Mouse (Mus musculus) hindlimb bud, embryonic 11.5 days (tissue): Measurements from ENCODE around the gene Mapt.

Experiments used
- DNase-seq: peaks from one replicate; pipeline ENCODE4 v3.0.0-alpha.2; 2012; ENCODE audit warnings: low read depth, low spot score; ENCODE audit errors: extremely low spot score

Gene Mapt

DNA sequence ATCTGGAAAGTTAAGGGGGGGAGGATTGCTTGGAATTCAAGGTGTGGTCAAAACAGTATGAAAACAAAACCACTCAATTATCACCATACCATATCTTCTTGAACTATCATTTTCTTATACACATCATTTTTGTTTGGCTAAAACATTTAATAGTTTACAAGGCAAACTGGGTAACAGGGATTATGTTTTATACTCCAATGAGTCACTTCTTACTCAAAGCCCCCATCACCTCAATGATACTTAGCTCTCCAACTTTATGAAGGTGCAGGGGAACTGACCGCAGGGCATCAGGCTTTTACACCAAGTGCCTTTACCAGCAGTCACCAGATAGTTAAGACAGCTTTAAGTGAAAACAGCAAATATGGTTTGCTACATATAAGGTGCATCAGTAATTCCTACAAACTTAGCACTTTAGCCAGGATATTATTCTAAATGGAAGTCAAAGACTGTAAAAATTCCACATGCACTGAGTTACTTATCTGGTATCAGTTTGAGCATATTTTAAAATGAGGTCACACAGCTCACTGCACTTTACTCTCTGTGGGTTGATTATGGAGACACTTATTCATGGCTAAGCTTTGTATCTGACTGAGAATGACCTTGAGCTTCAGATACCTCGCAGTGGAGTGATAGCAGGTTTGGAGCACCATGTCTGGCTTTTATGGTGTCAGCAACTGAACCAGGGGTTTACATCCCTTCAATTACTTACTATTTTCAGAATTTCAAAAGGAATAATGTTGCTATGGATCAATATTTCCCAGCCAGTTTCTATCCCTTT, 132.8 kb downstream of the Mapt start:
- no peak for DNase-seq

DNA sequence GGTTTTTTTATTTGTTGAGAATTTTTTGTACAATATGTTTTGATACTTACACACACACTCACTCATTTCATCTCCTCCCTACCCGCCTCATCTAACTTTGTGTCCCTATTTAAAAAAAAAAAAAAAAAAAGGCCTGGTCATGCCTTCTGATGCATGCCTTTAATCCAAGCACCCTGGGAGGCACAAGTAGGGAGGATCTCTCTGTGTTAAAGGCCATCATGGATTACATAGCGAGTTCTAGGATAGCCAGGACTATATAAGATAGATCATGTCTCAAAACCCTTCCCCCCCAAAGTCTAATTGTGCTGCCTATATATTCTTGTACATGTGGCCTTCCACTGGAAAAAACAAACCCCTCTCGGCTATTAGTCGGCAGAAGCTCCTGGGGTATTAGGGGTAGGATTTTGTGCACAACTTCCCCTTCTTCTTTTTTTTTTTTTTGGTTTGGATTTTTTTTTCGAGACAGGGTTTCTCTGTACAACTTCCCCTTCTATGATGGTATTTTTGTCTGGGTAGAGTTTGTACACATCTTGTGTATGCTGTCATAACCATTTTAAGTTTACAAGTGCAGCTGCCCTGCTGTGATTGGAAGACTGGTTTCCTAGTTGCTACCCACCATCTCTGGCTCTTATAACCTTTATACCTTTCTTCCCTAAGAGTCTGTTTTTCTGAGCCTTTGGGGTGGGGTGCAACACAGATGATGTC, 136.4 kb downstream of the Mapt start:
- DNase-seq = no peak

DNA sequence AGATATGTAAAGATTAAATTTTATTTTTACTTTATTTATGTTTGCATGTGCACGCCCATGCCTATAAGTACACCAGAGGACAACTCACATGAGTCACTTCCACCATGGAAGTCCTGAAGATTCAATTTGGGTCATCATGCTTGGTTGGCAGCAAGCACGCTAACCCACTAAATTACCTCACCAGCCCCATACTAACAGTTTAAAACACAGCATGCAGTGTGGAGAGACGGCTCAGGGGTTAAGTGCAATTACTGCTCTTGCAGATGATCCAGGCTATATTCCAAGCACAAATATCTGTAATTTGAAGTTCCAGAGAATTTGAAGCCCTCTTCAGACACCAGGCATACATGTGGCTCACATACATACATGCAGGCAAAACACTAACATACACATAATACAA, 145.1 kb downstream of the Mapt start:
- no peak for DNase-seq

DNA sequence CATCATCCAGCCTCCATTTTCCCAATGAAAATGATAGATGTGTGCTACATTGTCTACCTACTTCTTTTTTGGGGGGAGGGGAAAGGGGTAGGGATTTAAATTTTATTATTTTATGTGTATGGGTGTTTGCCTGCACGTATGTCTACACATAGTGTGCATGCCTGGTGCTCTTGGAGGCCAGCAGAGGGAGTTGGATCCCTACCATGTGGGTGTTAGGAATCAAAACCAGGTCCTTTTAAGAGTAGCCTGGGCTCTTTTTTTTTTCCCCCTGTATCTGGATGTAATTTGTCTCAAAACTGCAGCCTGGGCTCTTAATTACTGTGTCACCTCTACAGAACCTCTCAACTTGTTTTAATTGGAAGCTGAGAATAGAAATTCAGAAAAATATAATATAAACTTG, 148.4 kb downstream of the Mapt start:
- DNase-seq = no peak
